Mouse (Mus musculus) hindbrain, embryonic 12.5 days (tissue): Measurements from ENCODE around the gene Gm28308. TPM values are rescaled to one million over a fixed set of nuclear protein-coding genes. Genes with fewer than 3 reads are reported as not detected.

Experiments
- ATAC-seq: fragments of 200-750 bp; cut with Nextera tagmentation; 2 replicates; pipeline ENCODE4 v1.8.0; 2017; ENCODE audit warnings: moderate TSS enrichment; ENCODE audit not compliant: low FRiP score
- H3K27ac ChIP-seq: fragments of 300-500 bp; sonication (generic); 2 replicates; pipeline ENCODE4 v1.5.1; 2016; ENCODE audit warnings: mild to moderate bottlenecking
- H3K27me3 ChIP-seq: fragments of 300-500 bp; sonication (generic); 2 replicates; pipeline ENCODE4 v1.6.1; 2016; ENCODE audit warnings: mild to moderate bottlenecking
- H3K36me3 ChIP-seq: fragments of 300-500 bp; sonication (generic); 2 replicates; pipeline ENCODE4 v1.6.1; 2016; ENCODE audit warnings: mild to moderate bottlenecking
- H3K4me1 ChIP-seq: fragments of 300-500 bp; sonication (generic); 2 replicates; pipeline ENCODE4 v1.6.1; 2016
- H3K4me2 ChIP-seq: fragments of 300-500 bp; sonication (generic); replicated peaks from 2 replicates; pipeline ENCODE4 v1.6.1; 2016; ENCODE audit warnings: mild to moderate bottlenecking
- H3K4me3 ChIP-seq: fragments of 300-500 bp; sonication (generic); 2 replicates; pipeline ENCODE4 v1.5.1; 2016; ENCODE audit warnings: mild to moderate bottlenecking
- H3K9ac ChIP-seq: fragments of 300-500 bp; sonication (generic); 2 replicates; pipeline ENCODE4 v1.6.1; 2016; ENCODE audit warnings: mild to moderate bottlenecking, moderate library complexity
- H3K9me3 ChIP-seq: fragments of 300-500 bp; sonication (generic); replicated peaks from 2 replicates; pipeline ENCODE4 v1.6.1; 2016; ENCODE audit warnings: mild to moderate bottlenecking
- WGBS: fragments of 180-500 bp; shearing (Covaris S2); methylation state at CpG from one replicate; pipeline ENCODE4 v1.1.7; 2016; 5-methylcytosine and 5-hydroxymethylcytosine counted together
- polyA plus RNA-seq: library from polyadenylated mRNA; unstranded; fragments of >200 nt; fragmentation: Nextera tagmentation; extraction: Ambion mirVana; gene quantifications from 2 replicates; pipeline ENCODE4 v1.2.1, GENCODE M21; 2016

Gene Gm28308
- polyA plus RNA-seq, 1 experiment from 2014 or later: not detected

DNA sequence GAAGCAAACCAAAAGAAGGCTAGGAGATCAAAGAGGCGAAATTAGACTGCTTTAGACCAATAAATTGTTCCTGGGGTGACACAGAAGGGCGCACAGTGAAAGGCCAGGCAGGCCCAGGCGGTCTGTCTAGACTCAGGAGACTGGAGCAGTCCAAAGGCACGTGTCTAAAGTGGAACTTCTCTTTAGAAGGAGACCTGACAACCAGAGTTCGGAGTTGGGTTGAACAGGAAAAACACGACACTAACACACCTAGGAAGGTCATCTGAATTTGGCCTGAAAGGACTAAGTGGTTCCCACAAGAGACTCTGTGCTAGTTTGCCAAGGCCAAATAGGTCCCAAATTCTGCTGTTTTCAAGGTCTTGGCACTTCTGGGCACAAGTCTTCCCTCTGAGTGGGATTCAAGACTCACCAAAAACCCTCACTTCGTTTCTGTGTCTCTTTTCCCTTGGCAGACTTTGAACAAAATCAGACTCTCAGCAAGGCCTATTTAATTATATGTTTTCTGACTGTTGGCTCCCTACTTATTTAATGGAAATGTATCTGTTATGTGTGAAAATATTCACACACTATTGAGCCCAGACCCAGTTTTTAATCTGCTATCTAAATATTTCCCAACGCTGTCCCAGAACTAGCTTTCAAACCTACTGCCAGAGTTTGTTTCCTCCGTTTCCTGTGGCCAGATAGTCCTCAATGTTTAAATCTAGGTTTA is 6.2 kb upstream of the Gm28308 start:
- WGBS: 16% methylated on average over 9 of the region's 9 CpGs
- H3K4me3 ChIP-seq: no peak overlapping the region
- no peaks in the 10 kb centered on the region for H3K9me3 ChIP-seq
- no peaks in the 10 kb centered on the region for H3K36me3 ChIP-seq
- H3K4me1 ChIP-seq: peaks cover 17% of the 10 kb centered on the region
- H3K27me3 ChIP-seq: peaks cover 100% of the 10 kb centered on the region
- no peak overlapping the region for H3K9ac ChIP-seq
- H3K4me2 ChIP-seq: no peak overlapping the region
- ATAC-seq: no peak
- no peak overlapping the region for H3K27ac ChIP-seq

DNA sequence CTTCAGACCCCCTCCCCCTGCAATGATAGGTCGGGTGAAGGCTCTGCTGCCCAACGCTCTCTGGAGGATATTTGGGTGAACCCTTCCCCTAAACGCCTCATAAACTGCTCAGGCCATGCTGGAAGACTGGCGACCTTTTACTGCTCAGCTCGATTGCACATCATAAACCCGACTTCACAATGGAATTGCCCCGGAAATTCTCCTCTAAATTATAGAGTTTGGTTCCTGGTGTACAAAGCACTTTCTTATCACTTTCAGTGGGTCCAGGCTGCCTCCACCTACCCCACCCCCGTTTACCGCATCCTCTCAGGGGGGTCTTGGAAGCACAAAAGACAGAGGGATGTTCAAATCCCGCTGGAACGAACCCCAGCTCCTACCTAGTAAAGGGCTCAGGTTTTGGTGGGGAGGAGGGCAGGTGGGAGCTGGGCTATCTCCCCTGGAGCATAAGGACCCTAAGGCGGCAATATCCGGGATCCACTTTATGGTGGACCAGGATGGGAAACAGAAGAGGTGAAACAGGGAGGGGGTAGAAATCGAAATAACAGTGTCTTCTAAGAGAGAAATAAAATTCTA is 5.6 kb upstream of the Gm28308 start:
- H3K27ac ChIP-seq: no peak overlapping the region
- H3K4me1 ChIP-seq: peaks cover 17% of the 10 kb centered on the region
- H3K27me3 ChIP-seq: peaks cover 100% of the 10 kb centered on the region
- H3K36me3 ChIP-seq: no peaks in the 10 kb centered on the region
- no peaks in the 10 kb centered on the region for H3K9me3 ChIP-seq
- no peak overlapping the region for H3K9ac ChIP-seq
- H3K4me2 ChIP-seq: no peak overlapping the region
- WGBS: 9% methylated on average over 14 of the region's 14 CpGs
- H3K4me3 ChIP-seq: no peak overlapping the region
- ATAC-seq: no peak

DNA sequence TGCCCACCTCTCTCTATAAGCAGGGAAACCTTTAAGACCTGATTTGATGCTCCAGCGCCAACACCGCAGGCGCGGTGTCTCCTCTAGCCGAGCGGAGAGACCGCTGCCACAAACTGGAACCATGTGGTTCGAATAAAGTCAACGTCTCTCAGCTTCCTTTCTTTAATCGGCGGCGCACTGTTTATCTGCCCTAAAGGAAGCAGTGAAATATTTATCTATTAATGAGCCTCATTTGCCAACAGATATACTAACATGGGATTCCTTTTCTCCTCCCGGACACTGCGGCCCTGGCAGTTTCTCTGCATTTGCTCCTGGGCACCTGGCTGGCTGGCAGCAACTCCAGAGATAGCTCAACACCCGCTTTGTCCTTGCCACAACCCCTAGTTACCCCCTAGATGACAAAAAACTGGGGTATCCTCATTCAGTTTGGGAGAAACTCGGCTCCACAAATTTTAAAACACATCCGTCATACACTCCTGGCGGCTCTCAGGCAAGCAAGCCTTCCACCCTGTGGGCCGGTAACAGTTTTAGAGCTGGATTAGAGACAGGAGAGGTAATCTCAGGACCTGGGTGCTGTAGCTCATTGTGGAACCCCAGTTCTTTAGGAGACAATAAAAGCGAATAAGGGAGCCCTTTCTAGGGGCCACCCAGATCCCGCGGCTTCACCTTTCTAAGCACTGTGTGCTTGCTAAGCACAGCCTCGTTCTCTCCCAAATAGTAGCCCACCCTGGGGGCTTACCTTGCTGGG is 4.9 kb upstream of the Gm28308 start:
- H3K4me1 ChIP-seq: peaks cover 18% of the 10 kb centered on the region
- 5% methylated on average over 23 of the region's 23 CpGs for WGBS
- no peak overlapping the region for H3K9ac ChIP-seq
- no peaks in the 10 kb centered on the region for H3K36me3 ChIP-seq
- no peaks in the 10 kb centered on the region for H3K9me3 ChIP-seq
- ATAC-seq: no peak
- peaks cover 100% of the 10 kb centered on the region for H3K27me3 ChIP-seq
- peak overlapping the region; percentile 28; the same call in 1 of the 2 replicates for H3K4me3 ChIP-seq
- H3K4me2 ChIP-seq: 0 out of 2 replicates have a peak overlapping the region, but pooled peaks have one; percentile 47
- no peak overlapping the region for H3K27ac ChIP-seq

DNA sequence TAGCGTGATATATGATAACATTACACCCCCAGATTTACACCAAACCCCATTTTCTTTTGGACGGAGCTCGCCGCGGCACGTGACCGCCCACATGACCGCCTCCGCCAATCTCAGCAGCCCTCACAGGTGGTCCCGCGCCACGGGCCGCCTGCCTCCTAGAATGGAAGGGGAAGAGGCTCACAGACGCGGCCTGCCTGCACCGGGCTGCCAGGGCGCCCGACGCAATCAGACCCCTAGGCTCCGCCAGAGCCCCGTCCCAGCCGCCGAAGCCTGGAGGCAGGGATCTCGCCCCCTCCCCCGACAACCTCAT is 4.3 kb upstream of the Gm28308 start:
- under 1% methylated on average over 25 of the region's 25 CpGs for WGBS
- ATAC-seq: peak; percentile 57; the same call in 1 of the 2 replicates
- Histone ChIP-seq H3K36me3 (no peaks in the 10 kb centered on the region), H3K4me1 (peaks cover 20% of the 10 kb centered on the region), H3K9ac (no peak overlapping the region), H3K4me3 (peak overlapping the region; percentile 28), H3K27me3 (peaks cover 100% of the 10 kb centered on the region), H3K27ac (no peak overlapping the region), H3K9me3 (no peaks in the 10 kb centered on the region), H3K4me2 (peak overlapping the region; percentile 47)

DNA sequence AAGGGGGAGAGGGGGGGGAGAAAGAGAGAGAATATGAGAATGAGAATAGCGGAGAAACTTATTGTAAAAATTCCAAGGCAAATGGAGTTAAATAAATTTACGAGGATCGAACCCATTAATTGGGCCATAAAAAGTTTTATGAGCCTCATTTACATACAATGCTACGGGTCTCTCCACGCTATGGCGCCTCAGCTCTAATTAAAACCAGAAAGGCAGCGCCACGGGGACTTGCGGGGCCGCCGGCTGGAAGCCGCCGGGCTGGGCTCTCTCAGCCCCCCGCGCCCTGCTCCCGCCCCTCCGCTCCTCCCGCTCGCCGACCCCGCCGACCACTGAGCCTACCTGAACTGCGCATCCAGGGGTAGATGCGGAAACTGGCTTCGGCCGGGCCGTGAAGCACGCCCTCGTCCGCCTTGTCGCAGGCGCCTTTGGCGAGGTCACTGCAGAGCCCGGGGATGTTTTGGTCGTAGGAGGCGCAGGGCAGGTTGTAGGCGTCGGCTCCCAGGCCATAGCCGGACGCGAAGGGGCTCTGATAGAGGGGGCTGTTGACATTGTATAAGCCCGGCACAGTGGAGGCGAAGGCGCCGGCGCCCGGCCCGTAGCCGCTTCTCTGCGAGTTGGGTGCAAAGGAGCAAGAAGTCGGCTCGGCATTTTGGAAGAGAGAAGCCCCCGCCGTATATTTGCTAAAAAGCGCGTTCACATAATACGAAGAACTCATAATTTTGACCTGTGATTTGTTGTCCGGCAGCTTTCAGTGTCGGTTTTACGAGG is 3.7 kb upstream of the Gm28308 start:
- H3K4me2 ChIP-seq: peak overlapping the region; percentile 47
- no peaks in the 10 kb centered on the region for H3K36me3 ChIP-seq
- peaks cover 20% of the 10 kb centered on the region for H3K4me1 ChIP-seq
- no peak for ATAC-seq
- H3K27me3 ChIP-seq: peaks cover 100% of the 10 kb centered on the region
- H3K9me3 ChIP-seq: no peaks in the 10 kb centered on the region
- 3% methylated on average over 60 of the region's 60 CpGs for WGBS
- no peak overlapping the region for H3K9ac ChIP-seq
- no peak overlapping the region for H3K27ac ChIP-seq
- H3K4me3 ChIP-seq: peak overlapping the region; percentile 28

DNA sequence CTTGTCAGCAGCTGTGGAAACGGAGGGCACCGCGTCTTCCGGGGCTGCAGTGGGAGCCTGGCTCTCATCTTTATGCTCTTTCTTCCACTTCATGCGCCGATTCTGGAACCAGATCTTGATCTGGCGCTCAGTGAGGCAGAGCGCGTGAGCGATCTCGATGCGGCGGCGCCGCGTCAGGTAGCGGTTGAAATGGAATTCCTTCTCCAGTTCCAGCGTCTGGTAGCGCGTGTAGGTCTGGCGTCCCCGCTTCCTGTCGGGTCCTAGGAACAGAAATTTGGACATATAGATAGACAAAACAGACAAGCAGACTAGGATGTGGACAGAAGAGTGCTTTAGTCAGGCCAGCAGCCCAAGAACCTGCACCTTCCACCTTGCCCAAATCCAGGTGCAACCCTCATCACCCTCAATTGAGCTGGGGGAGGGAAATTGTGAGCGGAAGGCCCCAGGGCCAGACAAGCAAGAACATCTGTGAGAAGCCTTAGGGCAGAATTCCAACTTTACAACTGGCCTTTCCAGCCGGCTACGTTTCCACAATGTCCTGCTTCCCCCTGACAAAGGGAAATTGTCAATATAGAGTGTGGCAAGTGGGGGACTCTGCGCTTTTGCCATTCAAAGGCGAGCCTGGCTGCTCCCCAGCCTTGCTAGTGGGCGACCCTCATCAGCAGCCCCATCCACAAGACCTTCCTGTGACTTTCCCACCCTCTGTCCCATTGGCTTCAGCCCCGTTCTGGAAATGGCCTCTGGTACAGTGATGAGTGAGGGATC is 2.8 kb upstream of the Gm28308 start:
- no peak overlapping the region for H3K4me2 ChIP-seq
- no peaks in the 10 kb centered on the region for H3K9me3 ChIP-seq
- H3K27ac ChIP-seq: no peak overlapping the region
- H3K4me1 ChIP-seq: peaks cover 16% of the 10 kb centered on the region
- no peak overlapping the region for H3K4me3 ChIP-seq
- ATAC-seq: no peak
- no peaks in the 10 kb centered on the region for H3K36me3 ChIP-seq
- peaks cover 100% of the 10 kb centered on the region for H3K27me3 ChIP-seq
- WGBS: 2% methylated on average over 30 of the region's 30 CpGs
- no peak overlapping the region for H3K9ac ChIP-seq

DNA sequence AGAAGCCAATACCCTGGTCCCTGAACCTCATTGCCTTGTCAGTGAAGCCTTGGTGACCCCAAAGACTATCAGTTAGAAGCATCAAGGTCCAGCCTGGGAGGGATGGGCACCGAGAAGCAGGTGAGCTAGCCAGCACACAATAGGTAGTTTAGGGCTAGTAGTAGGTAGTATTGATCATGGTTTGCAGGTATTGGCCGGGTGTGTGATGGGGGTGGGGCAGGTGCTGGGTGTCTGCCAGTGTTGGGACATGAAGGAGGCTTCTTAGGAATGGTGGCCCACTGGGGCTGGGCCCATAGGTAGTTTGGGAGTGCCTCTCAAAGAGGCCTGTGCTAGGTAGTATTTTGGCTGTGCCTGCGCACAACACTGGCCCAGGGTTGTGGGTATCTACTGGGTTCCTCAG is 1.9 kb upstream of the Gm28308 start:
- Histone ChIP-seq H3K4me1 (peaks cover 16% of the 10 kb centered on the region), H3K9me3 (no peaks in the 10 kb centered on the region), H3K27me3 (peaks cover 98% of the 10 kb centered on the region), H3K4me2 (no peak overlapping the region), H3K36me3 (no peaks in the 10 kb centered on the region), H3K27ac (no peak overlapping the region), H3K4me3 (no peak overlapping the region), H3K9ac (no peak overlapping the region)
- ATAC-seq: no peak
- WGBS: 7% methylated on average over 3 of the region's 3 CpGs

DNA sequence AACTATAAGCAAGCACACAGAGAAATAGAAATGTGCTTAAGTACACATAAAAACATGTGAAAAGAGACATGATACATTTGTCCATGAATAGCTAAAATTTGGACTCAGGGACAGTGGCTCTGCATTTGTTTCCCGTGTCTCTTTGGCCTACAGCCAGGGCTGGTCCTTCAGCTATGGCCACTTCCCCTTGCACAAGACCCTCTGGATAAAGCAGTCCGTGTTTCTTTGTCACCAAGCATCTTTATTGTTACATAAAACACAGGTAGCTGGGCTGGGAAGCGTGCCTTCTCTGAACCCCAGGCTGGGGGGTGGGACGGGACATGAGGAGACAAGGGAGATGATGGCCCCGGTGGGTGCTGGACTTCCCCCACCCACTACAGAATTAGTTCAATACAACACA is 1.1 kb upstream of the Gm28308 start:
- no peak overlapping the region for H3K4me2 ChIP-seq
- no peak overlapping the region for H3K4me3 ChIP-seq
- no peaks in the 10 kb centered on the region for H3K36me3 ChIP-seq
- H3K9me3 ChIP-seq: no peaks in the 10 kb centered on the region
- 8% methylated on average over 5 of the region's 5 CpGs for WGBS
- peaks cover 98% of the 10 kb centered on the region for H3K27me3 ChIP-seq
- peaks cover 16% of the 10 kb centered on the region for H3K4me1 ChIP-seq
- no peak overlapping the region for H3K27ac ChIP-seq
- no peak for ATAC-seq
- no peak overlapping the region for H3K9ac ChIP-seq

DNA sequence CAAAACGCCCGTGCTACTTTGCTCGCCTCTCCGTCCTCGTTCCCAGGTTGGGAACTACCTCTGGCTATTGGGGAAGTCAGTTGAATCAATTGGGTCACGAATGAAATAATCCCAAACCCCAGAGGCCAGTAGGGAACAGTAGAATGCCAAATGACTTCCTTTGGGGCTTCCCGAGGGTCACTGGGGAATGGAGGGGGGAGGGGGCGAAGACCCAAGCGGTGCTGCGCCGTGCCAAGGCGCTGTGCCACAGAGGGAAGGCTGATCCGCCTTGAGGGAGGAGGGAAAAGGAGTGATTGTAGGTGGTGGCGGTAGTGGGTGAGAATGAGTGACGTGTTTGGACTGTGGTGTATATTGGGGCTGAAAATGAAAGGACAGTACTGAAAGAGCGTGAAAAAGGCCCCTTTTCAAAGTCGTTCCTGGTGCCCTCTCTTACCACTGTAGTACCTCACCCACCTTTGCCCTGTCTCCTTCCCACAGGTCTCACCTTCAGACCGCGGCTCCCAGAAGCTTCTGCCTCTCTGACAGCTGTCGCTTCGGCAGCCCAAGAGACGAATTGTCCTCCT is 502 bp downstream of the Gm28308 start:
- no peak for ATAC-seq
- Histone ChIP-seq H3K9me3 (no peaks in the 10 kb centered on the region), H3K4me1 (peaks cover 20% of the 10 kb centered on the region), H3K27ac (no peak overlapping the region), H3K27me3 (peaks cover 98% of the 10 kb centered on the region), H3K9ac (no peak overlapping the region), H3K36me3 (no peaks in the 10 kb centered on the region), H3K4me2 (0 out of 2 replicates have a peak overlapping the region, but pooled peaks have one; percentile 13), H3K4me3 (peak overlapping the region; percentile 10; the same call in 1 of the 2 replicates)
- WGBS: 2% methylated on average over 22 of the region's 22 CpGs

DNA sequence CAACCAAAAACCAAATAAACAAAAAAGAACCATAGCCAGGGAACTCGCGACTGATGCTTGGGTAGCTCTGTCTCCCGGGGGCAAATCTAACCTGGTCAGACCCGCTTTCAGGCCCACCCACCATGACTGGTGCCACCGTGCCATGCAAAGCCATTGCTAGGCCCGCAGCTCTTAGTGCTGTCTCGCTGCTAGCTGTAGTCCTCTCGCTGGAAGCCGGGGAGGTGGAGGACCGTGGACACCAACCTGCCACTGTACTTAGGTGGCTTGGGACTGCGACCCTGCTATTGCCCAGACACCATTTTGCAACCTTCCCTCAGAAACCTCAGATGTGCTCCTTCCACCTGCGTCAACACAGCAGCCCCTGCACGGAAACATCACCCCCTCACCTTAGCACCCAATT is 1.2 kb downstream of the Gm28308 start:
- Histone ChIP-seq H3K4me3 (peak overlapping the region; percentile 7; the same call in 1 of the 2 replicates), H3K27ac (no peak overlapping the region), H3K4me1 (peaks cover 15% of the 10 kb centered on the region), H3K27me3 (peaks cover 98% of the 10 kb centered on the region), H3K9me3 (no peaks in the 10 kb centered on the region), H3K4me2 (peak overlapping the region; percentile 8), H3K36me3 (no peaks in the 10 kb centered on the region), H3K9ac (no peak overlapping the region)
- WGBS: 4% methylated on average over 13 of the region's 13 CpGs
- ATAC-seq: no peak

DNA sequence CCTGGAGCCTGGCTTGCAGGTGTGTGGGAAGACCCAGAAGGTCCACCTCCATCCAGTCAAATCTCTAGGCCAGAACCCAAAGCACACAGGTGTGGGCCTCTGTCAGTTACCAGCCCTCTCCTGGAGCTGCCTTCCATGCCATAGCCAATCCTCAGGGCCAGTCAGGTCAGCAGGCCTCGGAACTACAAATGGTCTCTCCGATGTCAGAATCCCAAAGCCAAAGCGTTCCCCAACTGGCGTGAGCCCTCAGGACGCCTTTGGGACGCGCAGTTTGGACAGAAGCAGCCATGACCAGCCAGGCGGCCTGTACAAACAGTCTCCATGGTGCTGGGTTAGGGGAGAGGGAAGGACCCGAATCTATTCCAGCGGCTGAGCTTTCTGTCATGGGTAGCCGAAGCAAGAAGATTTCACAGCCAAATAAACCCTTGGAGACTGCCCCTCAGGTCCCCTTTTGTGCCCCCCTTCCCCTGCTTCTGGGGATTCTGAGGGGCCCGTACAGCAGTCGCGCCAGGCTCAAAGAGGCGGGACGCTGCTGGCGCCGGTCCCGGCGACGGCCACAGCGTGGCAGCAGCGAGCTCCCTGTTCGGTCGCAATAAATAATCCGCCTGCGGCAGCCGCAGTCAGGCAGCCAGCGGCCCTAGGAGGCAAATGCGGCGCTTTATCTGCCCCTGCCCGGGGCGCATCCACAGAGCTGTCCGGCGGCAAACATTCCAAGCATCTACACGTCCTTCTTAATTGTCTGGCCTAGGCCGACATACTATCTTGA is 1.8 kb downstream of the Gm28308 start:
- H3K9me3 ChIP-seq: no peaks in the 10 kb centered on the region
- no peak overlapping the region for H3K9ac ChIP-seq
- peak overlapping the region; percentile 7; the same call in 1 of the 2 replicates for H3K4me3 ChIP-seq
- peak overlapping the region; percentile 8 for H3K4me2 ChIP-seq
- WGBS: under 1% methylated on average over 37 of the region's 37 CpGs
- ATAC-seq: peak; percentile 67
- peaks cover 98% of the 10 kb centered on the region for H3K27me3 ChIP-seq
- H3K4me1 ChIP-seq: peaks cover 11% of the 10 kb centered on the region
- H3K36me3 ChIP-seq: no peaks in the 10 kb centered on the region
- no peak overlapping the region for H3K27ac ChIP-seq
